Mouse (Mus musculus) kidney, postnatal 10 days (tissue): ENCODE measurements around the gene Cwc15.
"Not testable (repeated sequence)": the region's sequence is repeated elsewhere in the genome, so short reads cannot be mapped to it uniquely, and the experiment has no call there.

Experiments
- DNase-seq: peaks from one replicate; pipeline ENCODE4 v3.0.0; 2021; ENCODE audit warnings: mixed read lengths

The Cwc15 gene

GRCm38 (mm10) chr9:14500023-14500915, at the start of gene Cwc15, which contains the start of gene Kdm4d:
Gene Cwc15, plus strand, starts transcription at chr9:14500617.
Gene Kdm4d, minus strand, starts transcription at chr9:14500482.
- DNase-seq, result peak; percentile 97

GRCm38 (mm10) chr9:14451120-14451519, 49.3 kb upstream of the Cwc15 start:
- DNase-seq, result not testable (repeated sequence)

GRCm38 (mm10) chr9:14456320-14456719, 44.1 kb upstream of the Cwc15 start:
- DNase-seq, result no peak

GRCm38 (mm10) chr9:14462536-14462935, 37.9 kb upstream of the Cwc15 start:
- not testable (repeated sequence) for DNase-seq

GRCm38 (mm10) chr9:14463668-14464067, 36.7 kb upstream of the Cwc15 start:
- not testable (repeated sequence) for DNase-seq

GRCm38 (mm10) chr9:14498896-14499705, 1.3 kb upstream of the Cwc15 start:
- DNase-seq, result no peak

GRCm38 (mm10) chr9:14500916-14501424, 553 bp downstream of the Cwc15 start:
- DNase-seq, result no peak

- DNase-seq, result peak; percentile 69
Measured at GRCm38 (mm10) chr9:14512633-14513445, 12.4 kb downstream of the Cwc15 start.

- DNase-seq, result no peak
Measured at GRCm38 (mm10) chr9:14517296-14517695, 16.9 kb downstream of the Cwc15 start.

- no peak for DNase-seq
Measured at GRCm38 (mm10) chr9:14518105-14518504, 17.7 kb downstream of the Cwc15 start.

GRCm38 (mm10) chr9:14520971-14521670, 20.7 kb downstream of the Cwc15 start:
- DNase-seq, result no peak

GRCm38 (mm10) chr9:14521695-14522094, 21.3 kb downstream of the Cwc15 start:
- DNase-seq, result no peak

- DNase-seq, result peak; percentile 86
Measured at GRCm38 (mm10) chr9:14523408-14524043, 23.1 kb downstream of the Cwc15 start.

- DNase-seq, result no peak
Measured at GRCm38 (mm10) chr9:14530004-14530403, 29.6 kb downstream of the Cwc15 start.

- DNase-seq, result no peak
Measured at GRCm38 (mm10) chr9:14532283-14532682, 31.9 kb downstream of the Cwc15 start.

GRCm38 (mm10) chr9:14533659-14534058, 33.2 kb downstream of the Cwc15 start:
- DNase-seq, result no peak

GRCm38 (mm10) chr9:14534833-14535456, 34.5 kb downstream of the Cwc15 start:
- no peak for DNase-seq

- no peak for DNase-seq
Measured at GRCm38 (mm10) chr9:14544034-14544757, 43.8 kb downstream of the Cwc15 start.

GRCm38 (mm10) chr9:14547584-14548365, 47.4 kb downstream of the Cwc15 start:
- no peak for DNase-seq
